Mouse (Mus musculus) stomach, postnatal 0 days (tissue): ENCODE results near the gene Kif21b. TPM values are rescaled to one million over a fixed set of nuclear protein-coding genes. Genes with fewer than 3 reads are reported as not detected.

Experiments
- ATAC-seq: fragments of 200-750 bp; cut with Nextera tagmentation; 2 replicates; pipeline ENCODE4 v1.8.0; 2017; ENCODE audit not compliant: low FRiP score, low TSS enrichment
- DNase-seq: peaks from one replicate; pipeline ENCODE4 v3.0.0-alpha.2; 2016; ENCODE audit warnings: low spot score
- H3K27ac ChIP-seq: fragments of 300-500 bp; sonication (generic); replicated peaks from 2 replicates; pipeline ENCODE4 v1.5.1; 2014; ENCODE audit warnings: mild to moderate bottlenecking, control low read depth
- H3K27me3 ChIP-seq: fragments of 300-500 bp; sonication (generic); 2 replicates; pipeline ENCODE4 v1.6.1; 2014; ENCODE audit warnings: low read length; ENCODE audit not compliant: control insufficient read depth, insufficient read depth
- H3K36me3 ChIP-seq: fragments of 300-500 bp; sonication (generic); 2 replicates; pipeline ENCODE4 v1.6.1; 2014; ENCODE audit warnings: low read length, mixed read lengths; ENCODE audit not compliant: control insufficient read depth, insufficient read depth
- H3K4me1 ChIP-seq: fragments of 300-500 bp; sonication (generic); replicated peaks from 2 replicates; pipeline ENCODE4 v1.6.1; 2014; ENCODE audit warnings: antibody characterized with exemption; ENCODE audit not compliant: control insufficient read depth, insufficient read depth
- H3K4me2 ChIP-seq: fragments of 300-500 bp; sonication (generic); replicated peaks from 2 replicates; pipeline ENCODE4 v1.6.1; 2014; ENCODE audit warnings: low read depth, mild to moderate bottlenecking, control low read depth, moderate library complexity
- H3K4me3 ChIP-seq: fragments of 300-500 bp; sonication (generic); 2 replicates; pipeline ENCODE4 v1.5.1; 2014; ENCODE audit warnings: low read depth, low read length, control low read depth
- H3K9ac ChIP-seq: fragments of 300-500 bp; sonication (generic); 2 replicates; pipeline ENCODE4 v1.6.1; 2014; ENCODE audit warnings: mild to moderate bottlenecking, low read length, control low read depth, mixed read lengths
- H3K9me3 ChIP-seq: fragments of 300-500 bp; sonication (generic); 2 replicates; pipeline ENCODE4 v1.6.1; 2016; ENCODE audit warnings: low read length; ENCODE audit not compliant: control insufficient read depth
- CTCF ChIP-seq: IDR thresholded peaks from 2 replicates; pipeline ENCODE4 v1.5.1; 2016; ENCODE audit warnings: antibody characterized with exemption, low read depth, mild to moderate bottlenecking, moderate library complexity
- EP300 ChIP-seq: optimal IDR thresholded peaks from 2 replicates; pipeline ENCODE3; 2016; ENCODE audit warnings: antibody characterized with exemption
- WGBS: fragments of 180-500 bp; shearing (Covaris S2); extraction: QIAGEN DNeasy Blood & Tissue Kit; methylation state at CpG from one replicate; pipeline ENCODE4 v1.1.7; 2014; 5-methylcytosine and 5-hydroxymethylcytosine counted together
- polyA plus RNA-seq: library from polyadenylated mRNA; unstranded; fragments of >200 nt; fragmentation: Nextera tagmentation; extraction: Ambion mirVana; gene quantifications from 2 replicates; pipeline ENCODE4 v1.2.1, GENCODE M21; 2015

The Kif21b gene
- polyA plus RNA-seq, 1 experiment from 2014 or later, result 0.29 TPM

GRCm38 (mm10) chr1:136139990-136140640 lies 8.9 kb downstream of the Kif21b start:
- TF ChIP-seq EP300 (no peak), CTCF (no peak)
- ATAC-seq (peak; percentile 66), DNase-seq (peak; percentile 79)
- Histone ChIP-seq H3K4me1 (peaks cover 8% of the 10 kb centered on the region), H3K9ac (peak overlapping the region; percentile 76), H3K9me3 (no peaks in the 10 kb centered on the region), H3K36me3 (no peaks in the 10 kb centered on the region), H3K4me3 (peak overlapping the region; percentile 49), H3K27me3 (no peaks in the 10 kb centered on the region), H3K27ac (peak overlapping the region; percentile 74), H3K4me2 (peak overlapping the region; percentile 94)
- WGBS, result 1% methylated on average over 32 of the region's 32 CpGs

GRCm38 (mm10) chr1:136141176-136141950 lies 10.2 kb downstream of the Kif21b start:
- Histone ChIP-seq H3K4me3 (no peak overlapping the region), H3K27ac (no peak overlapping the region), H3K4me2 (no peak overlapping the region), H3K9me3 (no peaks in the 10 kb centered on the region), H3K36me3 (no peaks in the 10 kb centered on the region), H3K4me1 (peaks cover 8% of the 10 kb centered on the region), H3K27me3 (no peaks in the 10 kb centered on the region), H3K9ac (no peak overlapping the region)
- DNase-seq (no peak), ATAC-seq (no peak)
- TF ChIP-seq EP300, result no peak
- no peak for TF ChIP-seq CTCF
- WGBS, result 85% methylated on average over 11 of the region's 11 CpGs

GRCm38 (mm10) chr1:136142336-136142735 lies 11.1 kb downstream of the Kif21b start:
- H3K4me2 ChIP-seq, result no peak overlapping the region
- ATAC-seq, result no peak
- H3K36me3 ChIP-seq, result no peaks in the 10 kb centered on the region
- H3K9me3 ChIP-seq, result no peaks in the 10 kb centered on the region
- no peak overlapping the region for H3K4me3 ChIP-seq
- no peak overlapping the region for H3K27ac ChIP-seq
- H3K27me3 ChIP-seq, result no peaks in the 10 kb centered on the region
- no peak for DNase-seq
- peaks cover 4% of the 10 kb centered on the region for H3K4me1 ChIP-seq
- 66% methylated on average over 6 of the region's 6 CpGs for WGBS
- TF ChIP-seq CTCF (no peak), EP300 (no peak)
- no peak overlapping the region for H3K9ac ChIP-seq

GRCm38 (mm10) chr1:136143514-136143913 lies 12.3 kb downstream of the Kif21b start:
- Histone ChIP-seq H3K4me3 (no peak overlapping the region), H3K4me1 (0 out of 2 replicates have a peak, but pooled peaks cover 2% of the 10 kb centered on the region), H3K9me3 (no peaks in the 10 kb centered on the region), H3K27ac (no peak overlapping the region), H3K9ac (no peak overlapping the region), H3K4me2 (no peak overlapping the region), H3K27me3 (no peaks in the 10 kb centered on the region), H3K36me3 (no peaks in the 10 kb centered on the region)
- ATAC-seq (no peak), DNase-seq (no peak)
- TF ChIP-seq EP300 (no peak), CTCF (no peak)
- WGBS, result 86% methylated on average over 10 of the region's 10 CpGs

- Histone ChIP-seq H3K27ac (no peak overlapping the region), H3K27me3 (no peaks in the 10 kb centered on the region), H3K9ac (no peak overlapping the region), H3K36me3 (no peaks in the 10 kb centered on the region), H3K4me1 (no peaks in the 10 kb centered on the region), H3K4me3 (no peak overlapping the region), H3K4me2 (no peak overlapping the region), H3K9me3 (no peaks in the 10 kb centered on the region)
- 70% methylated on average over 9 of the region's 9 CpGs for WGBS
- DNase-seq (peak; percentile 62), ATAC-seq (peak; percentile 64)
- TF ChIP-seq CTCF (no peak), EP300 (no peak)
These were observed 18.5 kb downstream of the Kif21b start for GRCm38 (mm10) chr1:136149702-136150101.

DNA sequence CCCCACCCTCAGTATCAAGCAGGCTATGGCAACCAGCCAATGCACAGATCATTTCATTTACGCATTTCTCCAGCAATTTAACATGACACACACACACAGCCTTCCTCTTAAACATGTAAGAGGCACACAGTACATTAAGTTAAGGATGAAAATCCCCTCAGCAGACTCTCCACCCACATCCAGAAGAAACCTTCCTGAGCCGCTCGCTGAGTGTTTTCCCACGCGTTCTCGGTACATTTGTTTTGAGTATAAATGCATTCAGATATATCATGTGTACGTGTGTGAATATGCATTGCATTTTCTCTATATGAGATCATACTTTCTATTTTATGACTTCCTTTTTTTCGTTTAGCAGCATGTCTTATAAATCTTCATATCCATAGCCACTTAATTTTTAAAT lies 20.2 kb downstream of the Kif21b start:
- WGBS, result 62% methylated on average over 8 of the region's 8 CpGs
- H3K4me3 ChIP-seq, result no peak overlapping the region
- TF ChIP-seq CTCF, result no peak
- TF ChIP-seq EP300, result no peak
- no peaks in the 10 kb centered on the region for H3K9me3 ChIP-seq
- ATAC-seq (no peak), DNase-seq (no peak)
- no peaks in the 10 kb centered on the region for H3K27me3 ChIP-seq
- H3K36me3 ChIP-seq, result no peaks in the 10 kb centered on the region
- H3K27ac ChIP-seq, result no peak overlapping the region
- no peak overlapping the region for H3K9ac ChIP-seq
- no peaks in the 10 kb centered on the region for H3K4me1 ChIP-seq
- H3K4me2 ChIP-seq, result no peak overlapping the region
